Mouse (Mus musculus) lung, embryonic 14.5 days (tissue): ENCODE data around the gene Serpinf2. TPM values are rescaled to one million over a fixed set of nuclear protein-coding genes. Genes with fewer than 3 reads are reported as not detected.
"Not testable (repeated sequence)": the region's sequence is repeated elsewhere in the genome, so short reads cannot be mapped to it uniquely, and the experiment has no call there.

ENCODE experiments used
- ATAC-seq: fragments of 200-750 bp; cut with Nextera tagmentation; 2 replicates; pipeline ENCODE4 v1.8.0; 2017; ENCODE audit warnings: mild to moderate bottlenecking, moderate TSS enrichment, moderate library complexity; ENCODE audit not compliant: insufficient read depth
- DNase-seq: peaks from one replicate; pipeline ENCODE4 v3.0.0-alpha.2; 2015
- H3K27ac ChIP-seq: fragments of 300-500 bp; sonication (generic); 2 replicates; pipeline ENCODE4 v1.5.1; 2014; ENCODE audit warnings: low read depth, mild to moderate bottlenecking, moderate library complexity
- H3K27me3 ChIP-seq: fragments of 300-500 bp; sonication (generic); 2 replicates; pipeline ENCODE4 v1.6.1; 2014; ENCODE audit warnings: low read length, control low read depth; ENCODE audit not compliant: insufficient read depth
- H3K36me3 ChIP-seq: fragments of 300-500 bp; sonication (generic); 2 replicates; pipeline ENCODE4 v1.6.1; 2014; ENCODE audit warnings: control low read depth; ENCODE audit not compliant: insufficient read depth
- H3K4me1 ChIP-seq: fragments of 300-500 bp; sonication (generic); 2 replicates; pipeline ENCODE4 v1.6.1; 2014; ENCODE audit warnings: antibody characterized with exemption, control low read depth; ENCODE audit not compliant: insufficient read depth
- H3K4me2 ChIP-seq: fragments of 300-500 bp; sonication (generic); 2 replicates; pipeline ENCODE4 v1.6.1; 2014; ENCODE audit warnings: mild to moderate bottlenecking
- H3K4me3 ChIP-seq: fragments of 300-500 bp; sonication (generic); 2 replicates; pipeline ENCODE4 v1.5.1; 2014; ENCODE audit warnings: low read depth, low read length
- H3K9ac ChIP-seq: fragments of 300-500 bp; sonication (generic); 2 replicates; pipeline ENCODE4 v1.6.1; 2014
- H3K9me3 ChIP-seq: fragments of 300-500 bp; sonication (generic); 2 replicates; pipeline ENCODE4 v1.6.1; 2016; ENCODE audit warnings: low read depth, low read length, control low read depth
- CTCF ChIP-seq: IDR thresholded peaks from 2 replicates; pipeline ENCODE4 v1.5.1; 2016; ENCODE audit warnings: antibody characterized with exemption, low read depth
- WGBS: fragments of 180-500 bp; shearing (Covaris S2); extraction: QIAGEN DNeasy Blood & Tissue Kit; methylation state at CpG from one replicate; pipeline ENCODE4 v1.1.7; 2014; 5-methylcytosine and 5-hydroxymethylcytosine counted together
- polyA plus RNA-seq: library from polyadenylated mRNA; unstranded; fragments of >200 nt; fragmentation: Nextera tagmentation; extraction: Ambion mirVana; gene quantifications from 2 replicates; pipeline ENCODE4 v1.2.1, GENCODE M21; 2014

Gene Serpinf2
- polyA plus RNA-seq, 1 experiment from 2014 or later: 0.24 TPM

- H3K27me3 ChIP-seq: no peaks in the 10 kb centered on the region
- peak overlapping the region; percentile 96 for H3K27ac ChIP-seq
- no peaks in the 10 kb centered on the region for H3K9me3 ChIP-seq
- DNase-seq (no peak), ATAC-seq (no peak)
- H3K4me2 ChIP-seq: peak overlapping the region; percentile 74
- TF ChIP-seq CTCF: no peak
- no peaks in the 10 kb centered on the region for H3K36me3 ChIP-seq
- no peak overlapping the region for H3K9ac ChIP-seq
- 68% methylated on average over 5 of the region's 5 CpGs for WGBS
- peak overlapping the region; percentile 37; the same call in 1 of the 2 replicates for H3K4me3 ChIP-seq
- peaks cover 23% of the 10 kb centered on the region for H3K4me1 ChIP-seq
These were observed 19.8 kb upstream of the Serpinf2 start for GRCm38 (mm10) chr11:75459141-75459711.

GRCm38 (mm10) chr11:75458628-75459041 is 19.2 kb upstream of the Serpinf2 start:
- DNase-seq (no peak), ATAC-seq (no peak)
- Histone ChIP-seq H3K36me3 (no peaks in the 10 kb centered on the region), H3K9me3 (no peaks in the 10 kb centered on the region), H3K27ac (no peak overlapping the region), H3K9ac (no peak overlapping the region), H3K4me1 (peaks cover 23% of the 10 kb centered on the region), H3K4me2 (no peak overlapping the region), H3K4me3 (no peak overlapping the region), H3K27me3 (no peaks in the 10 kb centered on the region)
- TF ChIP-seq CTCF: no peak
- 78% methylated on average over 8 of the region's 8 CpGs for WGBS

- Histone ChIP-seq H3K9ac (no peak overlapping the region), H3K4me2 (no peak overlapping the region), H3K4me3 (no peak overlapping the region), H3K27me3 (no peaks in the 10 kb centered on the region), H3K9me3 (no peaks in the 10 kb centered on the region), H3K36me3 (no peaks in the 10 kb centered on the region), H3K27ac (no peak overlapping the region), H3K4me1 (peaks cover 23% of the 10 kb centered on the region)
- 7% methylated on average over 3 of the region's 3 CpGs for WGBS
- peak; percentile 76 for TF ChIP-seq CTCF
- peak; percentile 45 for DNase-seq
- ATAC-seq: no peak
These were observed 18.8 kb upstream of the Serpinf2 start for GRCm38 (mm10) chr11:75458169-75458568.

GRCm38 (mm10) chr11:75456440-75456871 is 17.1 kb upstream of the Serpinf2 start:
- no peak for TF ChIP-seq CTCF
- Histone ChIP-seq H3K9me3 (no peaks in the 10 kb centered on the region), H3K36me3 (no peaks in the 10 kb centered on the region), H3K4me2 (no peak overlapping the region), H3K27me3 (no peaks in the 10 kb centered on the region), H3K4me1 (peaks cover 18% of the 10 kb centered on the region), H3K4me3 (no peak overlapping the region), H3K9ac (no peak overlapping the region), H3K27ac (no peak overlapping the region)
- ATAC-seq (no peak), DNase-seq (no peak)
- 84% methylated on average over 7 of the region's 7 CpGs for WGBS

GRCm38 (mm10) chr11:75455971-75456370 is 16.6 kb upstream of the Serpinf2 start:
- not testable (repeated sequence) for H3K4me2 ChIP-seq, H3K27ac ChIP-seq, DNase-seq, H3K9me3 ChIP-seq, H3K4me3 ChIP-seq, H3K36me3 ChIP-seq, ATAC-seq, H3K9ac ChIP-seq, H3K27me3 ChIP-seq
- peaks cover 18% of the 10 kb centered on the region for H3K4me1 ChIP-seq
- 93% methylated on average over 2 of the region's 2 CpGs for WGBS

- Histone ChIP-seq H3K4me1 (peaks cover 17% of the 10 kb centered on the region), H3K36me3 (no peaks in the 10 kb centered on the region), H3K4me2 (peak overlapping the region; percentile 100), H3K9ac (peak overlapping the region; percentile 63), H3K27me3 (no peaks in the 10 kb centered on the region), H3K9me3 (no peaks in the 10 kb centered on the region), H3K27ac (peak overlapping the region; percentile 72; the same call in 1 of the 2 replicates), H3K4me3 (peak overlapping the region; percentile 62)
- 69% methylated on average over 10 of the region's 10 CpGs for WGBS
- TF ChIP-seq CTCF: no peak
- DNase-seq (no peak), ATAC-seq (no peak; the same call in 1 of the 2 replicates)
These were observed 15.8 kb upstream of the Serpinf2 start for GRCm38 (mm10) chr11:75455041-75455736.
